Mouse (Mus musculus): Measurements from ENCODE around the gene Traf3. TPM values are rescaled to one million over a fixed set of nuclear protein-coding genes. Genes with fewer than 3 reads are reported as not detected.
A peak's percentile ranks its signal among the peaks of the same experiment; 100 is the strongest.

The Traf3 gene
- polyA plus RNA-seq, 1 experiment from 2014 or later = 4.4 TPM

GRCm38 (mm10) chr12:111270629-111271277, 104.6 kb downstream of the Traf3 start, which contains the start of gene Amn:
Gene Amn, plus strand, starts transcription at chr12:111271095.
- Histone ChIP-seq H3K4me1 (replicated peaks; ENCODE audit: control insufficient read depth, insufficient read depth) (peaks cover 5% of the 10 kb centered on the region; the same call in 1 of the 2 replicates), H3K27me3 (ENCODE audit: control insufficient read depth, insufficient read depth, low read length) (peaks cover 22% of the 10 kb centered on the region), H3K4me3 (ENCODE audit: low read depth, low read length) (no peak within 1 kb of the TSS), H3K4me2 (replicated peaks; ENCODE audit: low read depth) (peak within 1 kb of the TSS; percentile 32), H3K9ac (ENCODE audit: low read length) (no peak within 1 kb of the TSS), H3K9me3 (ENCODE audit: control insufficient read depth, low read length) (no peaks in the 10 kb centered on the region), H3K27ac (replicated peaks) (no peak within 1 kb of the TSS), H3K36me3 (ENCODE audit: control insufficient read depth, insufficient read depth, low read length) (no peaks in the 10 kb centered on the region)
- WGBS = 28% methylated on average over 25 of the region's 25 CpGs
- TF ChIP-seq EP300 (optimal IDR thresholded peaks at IDR 0.05) (no peak), CTCF (IDR thresholded peaks at IDR 0.05; ENCODE audit: low read depth) (no peak)
- ATAC-seq (ENCODE audit: low FRiP score, low TSS enrichment) (no peak), DNase-seq (ENCODE audit: low spot score) (no peak)

- ATAC-seq (ENCODE audit: low FRiP score, low TSS enrichment) (no peak), DNase-seq (ENCODE audit: low spot score) (no peak)
- H3K4me1 ChIP-seq (replicated peaks; ENCODE audit: control insufficient read depth, insufficient read depth) = peaks cover 5% of the 10 kb centered on the region; the same call in 1 of the 2 replicates
- H3K4me3 ChIP-seq (ENCODE audit: low read depth, low read length) = no peak overlapping the region
- no peak overlapping the region for H3K9ac ChIP-seq (ENCODE audit: low read length)
- no peaks in the 10 kb centered on the region for H3K9me3 ChIP-seq (ENCODE audit: control insufficient read depth, low read length)
- H3K27ac ChIP-seq (replicated peaks) = no peak overlapping the region
- WGBS = 3% methylated on average over 28 of the region's 28 CpGs
- H3K4me2 ChIP-seq (replicated peaks; ENCODE audit: low read depth) = peak overlapping the region; percentile 32
- H3K27me3 ChIP-seq (ENCODE audit: control insufficient read depth, insufficient read depth, low read length) = peaks cover 22% of the 10 kb centered on the region
- TF ChIP-seq CTCF (IDR thresholded peaks at IDR 0.05; ENCODE audit: low read depth) (no peak), EP300 (optimal IDR thresholded peaks at IDR 0.05) (no peak)
- H3K36me3 ChIP-seq (ENCODE audit: control insufficient read depth, insufficient read depth, low read length) = no peaks in the 10 kb centered on the region
Observed at GRCm38 (mm10) chr12:111271406-111271805, 105.2 kb downstream of the Traf3 start.

GRCm38 (mm10) chr12:111271966-111272365, 105.8 kb downstream of the Traf3 start:
- H3K36me3 ChIP-seq (ENCODE audit: control insufficient read depth, insufficient read depth, low read length) = no peaks in the 10 kb centered on the region
- no peak for TF ChIP-seq EP300 (optimal IDR thresholded peaks at IDR 0.05)
- TF ChIP-seq CTCF (IDR thresholded peaks at IDR 0.05; ENCODE audit: low read depth) = no peak
- H3K4me2 ChIP-seq (replicated peaks; ENCODE audit: low read depth) = no peak overlapping the region; the same call in 1 of the 2 replicates
- H3K9me3 ChIP-seq (ENCODE audit: control insufficient read depth, low read length) = no peaks in the 10 kb centered on the region
- no peak overlapping the region for H3K4me3 ChIP-seq (ENCODE audit: low read depth, low read length)
- no peak overlapping the region for H3K9ac ChIP-seq (ENCODE audit: low read length)
- DNase-seq (ENCODE audit: low spot score) (no peak), ATAC-seq (ENCODE audit: low FRiP score, low TSS enrichment) (no peak)
- H3K27ac ChIP-seq (replicated peaks) = no peak overlapping the region
- 22% methylated on average over 8 of the region's 8 CpGs for WGBS
- H3K27me3 ChIP-seq (ENCODE audit: control insufficient read depth, insufficient read depth, low read length) = peaks cover 22% of the 10 kb centered on the region
- peaks cover 5% of the 10 kb centered on the region; the same call in 1 of the 2 replicates for H3K4me1 ChIP-seq (replicated peaks; ENCODE audit: control insufficient read depth, insufficient read depth)

GRCm38 (mm10) chr12:111272420-111272819, 106.2 kb downstream of the Traf3 start:
- no peak overlapping the region for H3K4me3 ChIP-seq (ENCODE audit: low read depth, low read length)
- no peak for TF ChIP-seq EP300 (optimal IDR thresholded peaks at IDR 0.05)
- peak; percentile 90 for TF ChIP-seq CTCF (IDR thresholded peaks at IDR 0.05; ENCODE audit: low read depth)
- H3K27me3 ChIP-seq (ENCODE audit: control insufficient read depth, insufficient read depth, low read length) = peaks cover 22% of the 10 kb centered on the region
- no peaks in the 10 kb centered on the region for H3K9me3 ChIP-seq (ENCODE audit: control insufficient read depth, low read length)
- ATAC-seq (ENCODE audit: low FRiP score, low TSS enrichment) = no peak
- no peak overlapping the region for H3K9ac ChIP-seq (ENCODE audit: low read length)
- no peaks in the 10 kb centered on the region for H3K36me3 ChIP-seq (ENCODE audit: control insufficient read depth, insufficient read depth, low read length)
- DNase-seq (ENCODE audit: low spot score) = peak; percentile 85
- peaks cover 5% of the 10 kb centered on the region; the same call in 1 of the 2 replicates for H3K4me1 ChIP-seq (replicated peaks; ENCODE audit: control insufficient read depth, insufficient read depth)
- 25% methylated on average over 12 of the region's 12 CpGs for WGBS
- no peak overlapping the region for H3K4me2 ChIP-seq (replicated peaks; ENCODE audit: low read depth)
- H3K27ac ChIP-seq (replicated peaks) = no peak overlapping the region

- peak overlapping the region; percentile 61 for H3K4me2 ChIP-seq (replicated peaks; ENCODE audit: low read depth)
- no peaks in the 10 kb centered on the region for H3K9me3 ChIP-seq (ENCODE audit: control insufficient read depth, low read length)
- peak overlapping the region; percentile 38 for H3K4me3 ChIP-seq (ENCODE audit: low read depth, low read length)
- no peak for ATAC-seq (ENCODE audit: low FRiP score, low TSS enrichment)
- no peaks in the 10 kb centered on the region for H3K36me3 ChIP-seq (ENCODE audit: control insufficient read depth, insufficient read depth, low read length)
- peaks cover 5% of the 10 kb centered on the region; the same call in 1 of the 2 replicates for H3K4me1 ChIP-seq (replicated peaks; ENCODE audit: control insufficient read depth, insufficient read depth)
- H3K27ac ChIP-seq (replicated peaks) = no peak overlapping the region
- TF ChIP-seq EP300 (optimal IDR thresholded peaks at IDR 0.05) = no peak
- no peak for TF ChIP-seq CTCF (IDR thresholded peaks at IDR 0.05; ENCODE audit: low read depth)
- WGBS = 5% methylated on average over 28 of the region's 28 CpGs
- DNase-seq (ENCODE audit: low spot score) = no peak
- peaks cover 22% of the 10 kb centered on the region for H3K27me3 ChIP-seq (ENCODE audit: control insufficient read depth, insufficient read depth, low read length)
- H3K9ac ChIP-seq (ENCODE audit: low read length) = no peak overlapping the region
Observed at GRCm38 (mm10) chr12:111274006-111274405, 107.8 kb downstream of the Traf3 start.

All from stomach, postnatal 0 days (tissue).